Mouse (Mus musculus): ENCODE results near the gene Prl3d3.
"Not testable (repeated sequence)": the region's sequence is repeated elsewhere in the genome, so short reads cannot be mapped to it uniquely, and the experiment has no call there.

The Prl3d3 gene

DNA sequence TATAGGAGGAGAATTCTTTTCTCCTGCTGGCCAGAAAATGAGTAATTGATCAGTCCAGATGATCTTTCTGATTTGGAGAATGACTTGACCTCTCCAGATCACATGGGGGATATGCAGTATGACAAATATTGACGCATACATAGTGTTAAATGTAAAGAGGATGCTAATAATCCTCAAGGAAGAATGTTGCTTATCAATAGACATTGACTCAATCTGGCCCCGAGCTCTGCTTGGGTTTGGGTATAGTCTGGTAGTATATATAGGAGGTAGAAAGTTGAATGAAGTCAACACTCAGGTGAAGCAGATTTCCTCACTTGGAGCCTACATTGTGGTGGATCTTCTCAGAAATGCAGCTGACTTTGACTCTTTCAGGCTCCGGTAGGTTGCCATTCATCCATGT lies at the start of gene Prl3d3:
Gene Prl3d3, plus strand, starts transcription at position 301 of the 400 bp plus-strand sequence.
- not testable (repeated sequence) for DNase-seq (ENCODE audit: low read depth in 1 of 2, low spot score in 2 of 2)

GRCm38 (mm10) chr13:27121398-27121797 lies 35.2 kb upstream of the Prl3d3 start, which contains the start of gene Prl3d2:
TSS of gene Prl3d2 (plus strand) at chr13:27121698.
- not testable (repeated sequence) for DNase-seq (ENCODE audit: low read depth in 1 of 2, low spot score in 2 of 2)

GRCm38 (mm10) chr13:27148264-27148663 lies 8.3 kb upstream of the Prl3d3 start:
- no peak for DNase-seq (ENCODE audit: low read depth in 1 of 2, low spot score in 2 of 2)

DNA sequence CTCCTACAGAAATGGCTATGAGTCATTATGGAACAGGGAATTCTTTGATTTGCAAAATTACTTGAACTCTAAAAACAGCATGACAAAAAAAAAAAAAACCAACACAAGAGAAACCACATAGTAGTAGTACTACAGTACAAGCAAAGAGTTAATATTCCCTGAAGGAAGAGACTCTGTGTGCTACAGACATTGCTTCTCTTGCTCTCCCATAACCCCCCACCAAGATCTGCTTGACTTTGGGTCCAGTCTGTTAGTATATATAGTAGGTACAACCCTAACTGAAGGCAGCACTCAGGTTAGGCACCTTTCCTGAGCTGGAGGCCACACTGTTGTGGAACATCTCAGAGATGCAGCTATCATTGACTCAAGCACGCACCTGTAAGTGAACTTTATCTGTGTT lies 39.8 kb downstream of the Prl3d3 start, which contains the start of gene Prl3c1:
Gene Prl3c1, plus strand, starts transcription at position 301 of the 400 bp plus-strand sequence.
- no peak for DNase-seq (ENCODE audit: low read depth in 1 of 2, low spot score in 2 of 2)
